Mouse (Mus musculus): Measurements from ENCODE around the gene Topaz1. TPM values are rescaled to one million over a fixed set of nuclear protein-coding genes. Genes with fewer than 3 reads are reported as not detected.
A peak's percentile ranks its signal among the peaks of the same experiment; 100 is the strongest.

Gene Topaz1
- polyA plus RNA-seq, 1 experiment from 2014 or later: not detected

DNA sequence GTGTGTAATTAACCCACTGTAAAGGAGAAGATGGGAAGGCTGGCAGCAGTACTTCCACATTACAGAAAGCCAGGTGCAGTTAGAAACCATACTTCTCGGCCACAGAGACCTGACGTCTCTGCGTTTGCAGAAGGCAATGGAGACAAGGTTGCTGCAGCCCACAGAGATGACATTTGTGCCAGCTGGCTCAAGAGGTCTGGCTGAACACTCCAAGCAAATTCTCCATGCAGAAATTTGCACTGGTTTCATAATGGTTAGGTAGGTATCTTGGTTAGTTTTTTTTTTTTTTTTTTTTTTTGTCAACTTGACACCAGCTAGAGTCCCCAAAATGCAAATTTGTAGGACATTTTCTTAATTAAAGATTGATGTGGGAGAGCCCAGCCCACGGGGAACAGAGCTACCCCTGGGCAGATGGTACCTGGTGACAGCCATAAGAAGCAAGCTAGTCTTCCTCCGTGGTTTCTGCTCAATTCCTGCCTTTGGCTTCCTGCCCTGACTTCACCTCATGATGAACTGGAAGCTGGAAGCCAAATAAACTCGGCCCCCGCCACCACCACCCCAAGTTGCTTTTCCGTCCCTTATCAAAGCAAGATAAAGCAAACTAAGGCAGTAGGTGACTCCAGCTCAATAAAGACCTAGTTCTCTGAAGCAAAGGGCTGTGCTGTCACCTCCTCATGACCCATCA lies 14.9 kb upstream of the Topaz1 start:
- Histone ChIP-seq H3K4me1 (ENCODE audit: control insufficient read depth, insufficient read depth, low read length) (0 out of 2 replicates have a peak, but pooled peaks cover 3% of the 10 kb centered on the region), H3K4me2 (ENCODE audit: low read length) (no peak overlapping the region), H3K36me3 (ENCODE audit: control insufficient read depth, insufficient read depth, low read length) (no peaks in the 10 kb centered on the region), H3K4me3 (ENCODE audit: low read depth, low read length) (no peak overlapping the region), H3K27ac (ENCODE audit: low read length) (no peak overlapping the region), H3K27me3 (ENCODE audit: control insufficient read depth, insufficient read depth, low read depth, low read length) (peaks cover 12% of the 10 kb centered on the region), H3K9me3 (replicated peaks; ENCODE audit: control insufficient read depth, low read length, poor library complexity, severe bottlenecking) (no peaks in the 10 kb centered on the region), H3K9ac (ENCODE audit: low read depth, low read length) (no peak overlapping the region)
- ATAC-seq: no peak
- WGBS: 76% methylated on average over 8 of the region's 8 CpGs

- H3K4me3 ChIP-seq (ENCODE audit: low read depth, low read length): 0 out of 2 replicates have a peak overlapping the region, but pooled peaks have one; percentile 2
- peak overlapping the region; percentile 12; the same call in 1 of the 2 replicates for H3K4me2 ChIP-seq (ENCODE audit: low read length)
- 0 out of 2 replicates have a peak, but pooled peaks cover 3% of the 10 kb centered on the region for H3K4me1 ChIP-seq (ENCODE audit: control insufficient read depth, insufficient read depth, low read length)
- H3K9ac ChIP-seq (ENCODE audit: low read depth, low read length): no peak overlapping the region
- 36% methylated on average over 12 of the region's 12 CpGs for WGBS
- ATAC-seq: no peak
- no peak overlapping the region for H3K27ac ChIP-seq (ENCODE audit: low read length)
- H3K36me3 ChIP-seq (ENCODE audit: control insufficient read depth, insufficient read depth, low read length): no peaks in the 10 kb centered on the region
- H3K27me3 ChIP-seq (ENCODE audit: control insufficient read depth, insufficient read depth, low read depth, low read length): peaks cover 12% of the 10 kb centered on the region
- no peaks in the 10 kb centered on the region for H3K9me3 ChIP-seq (replicated peaks; ENCODE audit: control insufficient read depth, low read length, poor library complexity, severe bottlenecking)
Measured at GRCm38 (mm10) chr9:122733222-122733621, 13.9 kb upstream of the Topaz1 start.

DNA sequence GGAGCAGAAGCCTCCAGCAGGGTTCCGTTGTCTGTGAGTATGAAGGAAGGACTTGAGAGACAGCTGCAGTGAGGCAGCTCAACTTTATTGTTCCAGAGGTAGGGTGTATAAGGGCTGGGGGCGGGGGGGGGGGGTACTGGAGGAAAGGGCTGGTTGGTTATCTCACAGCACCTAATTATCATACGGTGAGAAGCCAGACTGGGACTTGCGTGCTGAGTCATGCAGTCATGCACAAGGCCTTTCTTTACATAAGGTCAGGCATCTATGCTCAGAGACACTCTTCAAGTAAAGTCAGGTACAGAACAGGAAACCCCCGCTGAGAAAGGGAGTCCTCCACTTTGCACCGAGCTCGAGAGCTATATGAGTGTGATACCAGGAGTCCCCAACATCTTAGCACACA lies 12.2 kb upstream of the Topaz1 start:
- no peak overlapping the region for H3K27ac ChIP-seq (ENCODE audit: low read length)
- peaks cover 9% of the 10 kb centered on the region for H3K27me3 ChIP-seq (ENCODE audit: control insufficient read depth, insufficient read depth, low read depth, low read length)
- no peak for ATAC-seq
- no peak overlapping the region for H3K4me2 ChIP-seq (ENCODE audit: low read length)
- no peak overlapping the region for H3K9ac ChIP-seq (ENCODE audit: low read depth, low read length)
- no peaks in the 10 kb centered on the region for H3K36me3 ChIP-seq (ENCODE audit: control insufficient read depth, insufficient read depth, low read length)
- 73% methylated on average over 6 of the region's 7 CpGs for WGBS
- no peaks in the 10 kb centered on the region; the same call in 1 of the 2 replicates for H3K9me3 ChIP-seq (replicated peaks; ENCODE audit: control insufficient read depth, low read length, poor library complexity, severe bottlenecking)
- no peaks in the 10 kb centered on the region for H3K4me1 ChIP-seq (ENCODE audit: control insufficient read depth, insufficient read depth, low read length)
- H3K4me3 ChIP-seq (ENCODE audit: low read depth, low read length): no peak overlapping the region

DNA sequence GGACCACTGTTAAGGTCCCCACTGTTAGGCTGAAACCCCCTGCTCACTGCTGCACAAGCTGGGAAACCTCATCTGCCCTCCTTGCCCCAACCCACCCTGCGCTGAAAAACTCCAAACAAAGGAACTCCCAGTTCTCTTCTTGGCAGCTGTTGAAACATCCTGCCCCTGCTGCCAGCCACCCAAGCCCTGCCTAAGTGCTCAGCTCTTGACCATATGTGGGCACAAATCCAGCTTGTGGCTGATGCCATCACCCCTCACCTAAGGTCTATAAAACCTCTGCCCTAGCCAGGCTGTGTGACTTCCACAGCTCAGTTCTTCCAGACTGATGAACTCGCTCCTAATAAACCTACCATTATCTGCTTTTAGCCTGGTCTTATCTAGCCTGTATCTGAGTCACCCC lies 11.1 kb upstream of the Topaz1 start:
- H3K4me2 ChIP-seq (ENCODE audit: low read length): no peak overlapping the region
- WGBS: 68% methylated on average over 2 of the region's 2 CpGs
- peaks cover 2% of the 10 kb centered on the region for H3K27me3 ChIP-seq (ENCODE audit: control insufficient read depth, insufficient read depth, low read depth, low read length)
- no peak overlapping the region for H3K9ac ChIP-seq (ENCODE audit: low read depth, low read length)
- ATAC-seq: no peak
- no peaks in the 10 kb centered on the region for H3K36me3 ChIP-seq (ENCODE audit: control insufficient read depth, insufficient read depth, low read length)
- H3K4me1 ChIP-seq (ENCODE audit: control insufficient read depth, insufficient read depth, low read length): no peaks in the 10 kb centered on the region
- no peak overlapping the region for H3K27ac ChIP-seq (ENCODE audit: low read length)
- H3K4me3 ChIP-seq (ENCODE audit: low read depth, low read length): no peak overlapping the region
- no peaks in the 10 kb centered on the region; the same call in 1 of the 2 replicates for H3K9me3 ChIP-seq (replicated peaks; ENCODE audit: control insufficient read depth, low read length, poor library complexity, severe bottlenecking)

- WGBS: 27% methylated on average over 4 of the region's 4 CpGs
- ATAC-seq: no peak
Measured at GRCm38 (mm10) chr9:122736742-122737141, 10.4 kb upstream of the Topaz1 start.

GRCm38 (mm10) chr9:122745879-122746278 lies 1.3 kb upstream of the Topaz1 start:
- Histone ChIP-seq H3K9me3 (replicated peaks; ENCODE audit: control insufficient read depth, low read length, poor library complexity, severe bottlenecking) (no peaks in the 10 kb centered on the region), H3K4me2 (ENCODE audit: low read length) (no peak overlapping the region), H3K27me3 (ENCODE audit: control insufficient read depth, insufficient read depth, low read depth, low read length) (no peaks in the 10 kb centered on the region), H3K36me3 (ENCODE audit: control insufficient read depth, insufficient read depth, low read length) (no peaks in the 10 kb centered on the region), H3K9ac (ENCODE audit: low read depth, low read length) (no peak overlapping the region), H3K4me1 (ENCODE audit: control insufficient read depth, insufficient read depth, low read length) (no peaks in the 10 kb centered on the region), H3K4me3 (ENCODE audit: low read depth, low read length) (no peak overlapping the region), H3K27ac (ENCODE audit: low read length) (no peak overlapping the region)
- 79% methylated on average over 1 of the region's 1 CpGs for WGBS
- ATAC-seq: no peak

More at GRCm38 (mm10) chr9:122736742-122737141, 10.4 kb upstream of the Topaz1 start:
- no peak overlapping the region for H3K27ac ChIP-seq (ENCODE audit: low read length)
- no peaks in the 10 kb centered on the region; the same call in 1 of the 2 replicates for H3K9me3 ChIP-seq (replicated peaks; ENCODE audit: control insufficient read depth, low read length, poor library complexity, severe bottlenecking)
- no peak overlapping the region for H3K9ac ChIP-seq (ENCODE audit: low read depth, low read length)
- H3K4me3 ChIP-seq (ENCODE audit: low read depth, low read length): no peak overlapping the region
- H3K4me2 ChIP-seq (ENCODE audit: low read length): no peak overlapping the region
- no peaks in the 10 kb centered on the region for H3K36me3 ChIP-seq (ENCODE audit: control insufficient read depth, insufficient read depth, low read length)
- H3K27me3 ChIP-seq (ENCODE audit: control insufficient read depth, insufficient read depth, low read depth, low read length): no peaks in the 10 kb centered on the region; the same call in 1 of the 2 replicates
- H3K4me1 ChIP-seq (ENCODE audit: control insufficient read depth, insufficient read depth, low read length): no peaks in the 10 kb centered on the region

DNA sequence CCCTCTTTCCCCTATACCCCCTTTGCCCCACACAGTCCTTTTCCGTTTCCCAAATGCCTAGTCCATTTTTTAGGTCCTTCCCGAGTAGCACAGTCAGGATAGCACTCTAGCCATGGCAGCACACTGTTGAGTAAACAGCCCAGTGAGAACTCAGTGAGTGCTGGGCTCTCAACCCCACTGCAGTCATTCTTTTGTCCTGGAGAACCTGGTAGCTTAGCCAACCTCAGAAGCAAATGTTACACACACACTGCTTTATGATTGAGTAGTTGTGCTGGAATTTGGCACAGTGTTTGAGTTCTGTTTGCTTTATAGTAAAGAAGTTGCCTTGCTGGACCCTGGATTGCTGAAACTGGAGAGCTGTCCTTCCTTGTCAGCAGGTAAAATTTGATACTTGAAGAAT lies 10.5 kb downstream of the Topaz1 start:
- H3K27me3 ChIP-seq (ENCODE audit: control insufficient read depth, insufficient read depth, low read depth, low read length): no peaks in the 10 kb centered on the region
- no peaks in the 10 kb centered on the region for H3K36me3 ChIP-seq (ENCODE audit: control insufficient read depth, insufficient read depth, low read length)
- H3K4me2 ChIP-seq (ENCODE audit: low read length): no peak overlapping the region
- H3K4me1 ChIP-seq (ENCODE audit: control insufficient read depth, insufficient read depth, low read length): no peaks in the 10 kb centered on the region
- no peaks in the 10 kb centered on the region for H3K9me3 ChIP-seq (replicated peaks; ENCODE audit: control insufficient read depth, low read length, poor library complexity, severe bottlenecking)
- WGBS: 46% methylated on average over 2 of the region's 2 CpGs
- no peak overlapping the region for H3K27ac ChIP-seq (ENCODE audit: low read length)
- no peak for ATAC-seq
- no peak overlapping the region for H3K4me3 ChIP-seq (ENCODE audit: low read depth, low read length)
- H3K9ac ChIP-seq (ENCODE audit: low read depth, low read length): no peak overlapping the region

DNA sequence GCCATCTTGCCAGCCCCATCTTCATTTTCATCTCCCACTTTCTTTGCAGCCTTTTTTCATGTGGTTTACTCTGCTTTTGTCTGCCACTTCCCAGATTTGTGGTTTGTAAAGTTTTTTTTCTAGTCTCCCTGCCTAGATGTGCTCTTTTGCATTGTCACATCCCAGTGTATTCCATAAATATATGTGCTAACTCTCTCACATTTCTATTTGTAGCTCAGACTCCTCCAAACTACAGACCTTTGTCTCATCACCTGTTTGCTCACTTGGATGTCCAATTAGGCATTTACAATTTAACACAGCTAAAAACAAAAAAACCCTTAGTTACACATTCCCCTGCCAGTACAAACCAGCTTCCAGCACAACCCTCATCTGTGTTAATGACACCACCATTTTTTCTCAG lies 13.0 kb downstream of the Topaz1 start:
- Histone ChIP-seq H3K9ac (ENCODE audit: low read depth, low read length) (no peak overlapping the region), H3K4me3 (ENCODE audit: low read depth, low read length) (no peak overlapping the region), H3K9me3 (replicated peaks; ENCODE audit: control insufficient read depth, low read length, poor library complexity, severe bottlenecking) (no peaks in the 10 kb centered on the region), H3K27ac (ENCODE audit: low read length) (no peak overlapping the region), H3K36me3 (ENCODE audit: control insufficient read depth, insufficient read depth, low read length) (no peaks in the 10 kb centered on the region), H3K27me3 (ENCODE audit: control insufficient read depth, insufficient read depth, low read depth, low read length) (no peaks in the 10 kb centered on the region), H3K4me2 (ENCODE audit: low read length) (no peak overlapping the region), H3K4me1 (ENCODE audit: control insufficient read depth, insufficient read depth, low read length) (no peaks in the 10 kb centered on the region)
- ATAC-seq: no peak

GRCm38 (mm10) chr9:122785231-122785630 lies 38.1 kb downstream of the Topaz1 start:
- no peak overlapping the region for H3K9ac ChIP-seq (ENCODE audit: low read depth, low read length)
- no peak overlapping the region for H3K4me2 ChIP-seq (ENCODE audit: low read length)
- H3K27me3 ChIP-seq (ENCODE audit: control insufficient read depth, insufficient read depth, low read depth, low read length): no peaks in the 10 kb centered on the region
- ATAC-seq: no peak
- no peaks in the 10 kb centered on the region for H3K4me1 ChIP-seq (ENCODE audit: control insufficient read depth, insufficient read depth, low read length)
- H3K9me3 ChIP-seq (replicated peaks; ENCODE audit: control insufficient read depth, low read length, poor library complexity, severe bottlenecking): no peaks in the 10 kb centered on the region
- 80% methylated on average over 5 of the region's 5 CpGs for WGBS
- no peak overlapping the region for H3K27ac ChIP-seq (ENCODE audit: low read length)
- H3K36me3 ChIP-seq (ENCODE audit: control insufficient read depth, insufficient read depth, low read length): no peaks in the 10 kb centered on the region
- H3K4me3 ChIP-seq (ENCODE audit: low read depth, low read length): no peak overlapping the region
